Mouse (Mus musculus) kidney, embryonic 15.5 days (tissue): ENCODE data around the gene Adgre4. TPM values are rescaled to one million over a fixed set of nuclear protein-coding genes. Genes with fewer than 3 reads are reported as not detected.
A peak's percentile ranks its signal among the peaks of the same experiment; 100 is the strongest.
"Not testable (repeated sequence)": the region's sequence is repeated elsewhere in the genome, so short reads cannot be mapped to it uniquely, and the experiment has no call there.

Experiments used
- ATAC-seq: fragments of 200-750 bp; cut with Nextera tagmentation; replicated peaks from 2 replicates; pipeline ENCODE4 v1.8.0; 2017; ENCODE audit warnings: moderate TSS enrichment; ENCODE audit not compliant: low FRiP score
- H3K27ac ChIP-seq: fragments of 300-500 bp; sonication (generic); 2 replicates; pipeline ENCODE4 v1.5.1; 2015; ENCODE audit warnings: mild to moderate bottlenecking, inconsistent platforms
- H3K27me3 ChIP-seq: fragments of 300-500 bp; sonication (generic); 2 replicates; pipeline ENCODE4 v1.6.1; 2015; ENCODE audit warnings: inconsistent platforms
- H3K36me3 ChIP-seq: fragments of 300-500 bp; sonication (generic); 2 replicates; pipeline ENCODE4 v1.6.1; 2015; ENCODE audit warnings: inconsistent platforms
- H3K4me1 ChIP-seq: fragments of 300-500 bp; sonication (generic); 2 replicates; pipeline ENCODE4 v1.6.1; 2015; ENCODE audit warnings: inconsistent platforms
- H3K4me2 ChIP-seq: fragments of 300-500 bp; sonication (generic); 2 replicates; pipeline ENCODE4 v1.6.1; 2015; ENCODE audit warnings: moderate library complexity, mild to moderate bottlenecking, inconsistent platforms
- H3K4me3 ChIP-seq: fragments of 300-500 bp; sonication (generic); replicated peaks from 2 replicates; pipeline ENCODE4 v1.5.1; 2015; ENCODE audit warnings: mild to moderate bottlenecking, inconsistent platforms
- H3K9ac ChIP-seq: fragments of 300-500 bp; sonication (generic); 2 replicates; pipeline ENCODE4 v1.6.1; 2015; ENCODE audit warnings: mild to moderate bottlenecking, inconsistent platforms
- H3K9me3 ChIP-seq: fragments of 300-500 bp; sonication (generic); replicated peaks from 2 replicates; pipeline ENCODE4 v1.6.1; 2016; ENCODE audit warnings: inconsistent platforms
- WGBS: fragments of 180-500 bp; shearing (Covaris S2); methylation state at CpG from one replicate; pipeline ENCODE4 v1.1.7; 2015; ENCODE audit warnings: mixed read lengths; 5-methylcytosine and 5-hydroxymethylcytosine counted together
- polyA plus RNA-seq: library from polyadenylated mRNA; unstranded; fragments of >200 nt; fragmentation: Nextera tagmentation; extraction: Ambion mirVana; gene quantifications from 2 replicates; pipeline ENCODE4 v1.2.1, GENCODE M21; 2015

Gene Adgre4
- polyA plus RNA-seq, 1 experiment from 2014 or later, result 0.55 TPM

- H3K4me1 ChIP-seq, result no peaks in the 10 kb centered on the region
- 83% methylated on average over 4 of the region's 4 CpGs for WGBS
- no peak overlapping the region for H3K4me3 ChIP-seq
- no peak for ATAC-seq
- H3K9me3 ChIP-seq, result no peaks in the 10 kb centered on the region
- no peak overlapping the region for H3K9ac ChIP-seq
- H3K27me3 ChIP-seq, result no peaks in the 10 kb centered on the region
- H3K36me3 ChIP-seq, result no peaks in the 10 kb centered on the region
- no peak overlapping the region for H3K27ac ChIP-seq
- H3K4me2 ChIP-seq, result no peak overlapping the region
These were observed 93.3 kb downstream of the Adgre4 start for GRCm38 (mm10) chr17:55843067-55843466.

- Histone ChIP-seq H3K9me3 (no peaks in the 10 kb centered on the region; the same call in 1 of the 2 replicates), H3K27ac (no peak overlapping the region), H3K36me3 (0 out of 2 replicates have a peak, but pooled peaks cover 4% of the 10 kb centered on the region), H3K4me3 (no peak overlapping the region), H3K27me3 (no peaks in the 10 kb centered on the region), H3K4me1 (0 out of 2 replicates have a peak, but pooled peaks cover 8% of the 10 kb centered on the region), H3K9ac (no peak overlapping the region), H3K4me2 (no peak overlapping the region)
- no peak for ATAC-seq
- WGBS, result 90% methylated on average over 4 of the region's 4 CpGs
These were observed 127.4 kb downstream of the Adgre4 start for GRCm38 (mm10) chr17:55877184-55877583.

- under 1% methylated on average over 7 of the region's 8 CpGs for WGBS
- not testable (repeated sequence) for H3K27me3 ChIP-seq, H3K36me3 ChIP-seq, H3K9me3 ChIP-seq, ATAC-seq, H3K4me1 ChIP-seq
- Histone ChIP-seq H3K4me2 (peak overlapping the region; percentile 63), H3K4me3 (peak overlapping the region; percentile 56), H3K27ac (peak overlapping the region; percentile 64; the same call in 1 of the 2 replicates), H3K9ac (peak overlapping the region; percentile 49)
These were observed 128.5 kb downstream of the Adgre4 start for GRCm38 (mm10) chr17:55878282-55878635.

- H3K27ac ChIP-seq, result peak within 1 kb of the TSS; percentile 84
- peak; percentile 100 for ATAC-seq
- peak within 1 kb of the TSS; percentile 56 for H3K4me3 ChIP-seq
- not testable (repeated sequence) for H3K4me1 ChIP-seq, H3K9me3 ChIP-seq, H3K27me3 ChIP-seq, H3K36me3 ChIP-seq
- under 1% methylated on average over 43 of the region's 53 CpGs for WGBS
- peak within 1 kb of the TSS; percentile 63 for H3K4me2 ChIP-seq
- H3K9ac ChIP-seq, result peak within 1 kb of the TSS; percentile 58
These were observed 129.0 kb downstream of the Adgre4 start, which contains the start of gene Zfp119a for GRCm38 (mm10) chr17:55878636-55879369. Zfp119a (minus strand) TSS chr17:55878930.

GRCm38 (mm10) chr17:55883631-55884030 is 133.8 kb downstream of the Adgre4 start:
- no peak overlapping the region for H3K4me2 ChIP-seq
- ATAC-seq, result no peak
- H3K36me3 ChIP-seq, result no peaks in the 10 kb centered on the region
- H3K27ac ChIP-seq, result no peak overlapping the region
- H3K27me3 ChIP-seq, result peaks cover 29% of the 10 kb centered on the region
- no peaks in the 10 kb centered on the region for H3K9me3 ChIP-seq
- H3K9ac ChIP-seq, result no peak overlapping the region
- no peak overlapping the region for H3K4me3 ChIP-seq
- 66% methylated on average over 2 of the region's 2 CpGs for WGBS
- H3K4me1 ChIP-seq, result 0 out of 2 replicates have a peak, but pooled peaks cover 3% of the 10 kb centered on the region

- ATAC-seq, result no peak
- Histone ChIP-seq H3K4me3 (no peak overlapping the region), H3K4me1 (no peaks in the 10 kb centered on the region), H3K36me3 (no peaks in the 10 kb centered on the region), H3K27me3 (peaks cover 31% of the 10 kb centered on the region), H3K4me2 (no peak overlapping the region), H3K27ac (no peak overlapping the region), H3K9me3 (no peaks in the 10 kb centered on the region), H3K9ac (no peak overlapping the region)
- WGBS, result 64% methylated on average over 2 of the region's 2 CpGs
These were observed 135.1 kb downstream of the Adgre4 start for GRCm38 (mm10) chr17:55884912-55885311.

- H3K9me3 ChIP-seq, H3K27me3 ChIP-seq, H3K4me1 ChIP-seq, ATAC-seq: not testable (repeated sequence)
- Histone ChIP-seq H3K36me3 (peaks cover 22% of the 10 kb centered on the region), H3K4me3 (peak overlapping the region; percentile 56), H3K9ac (0 out of 2 replicates have a peak overlapping the region, but pooled peaks have one; percentile 33), H3K4me2 (peak overlapping the region; percentile 60), H3K27ac (peak overlapping the region; percentile 88)
- 10% methylated on average over 6 of the region's 8 CpGs for WGBS
These were observed 142.7 kb downstream of the Adgre4 start for GRCm38 (mm10) chr17:55892406-55892955.

GRCm38 (mm10) chr17:55903087-55903486 is 153.3 kb downstream of the Adgre4 start:
- peaks cover 9% of the 10 kb centered on the region for H3K36me3 ChIP-seq
- peaks cover 10% of the 10 kb centered on the region; the same call in 1 of the 2 replicates for H3K4me1 ChIP-seq
- H3K4me2 ChIP-seq, result no peak overlapping the region
- no peak overlapping the region for H3K4me3 ChIP-seq
- H3K9ac ChIP-seq, result no peak overlapping the region
- peak; percentile 52; the same call in 1 of the 2 replicates for ATAC-seq
- peaks cover 5% of the 10 kb centered on the region for H3K9me3 ChIP-seq
- H3K27me3 ChIP-seq, result no peaks in the 10 kb centered on the region
- H3K27ac ChIP-seq, result peak overlapping the region; percentile 66
- WGBS, result 57% methylated on average over 2 of the region's 2 CpGs

Other genes starting within 250 kb of the Adgre4 start
- gene Vmn2r118, start 124.8 kb upstream of the Adgre4 start, polyA plus RNA-seq, result not detected in 2 replicates
- gene Pot1b, start 37.4 kb upstream of the Adgre4 start, polyA plus RNA-seq, result 9.9 and 10.1 TPM in 2 replicates
- 9.1 and 11.6 TPM in 2 replicates for gene Zfp119a, start 128.9 kb downstream of the Adgre4 start, polyA plus RNA-seq
- 16.0 and 16.8 TPM in 2 replicates for gene Zfp959, start 142.1 kb downstream of the Adgre4 start, polyA plus RNA-seq
- 5.5 and 5.7 TPM in 2 replicates for gene Zfp119b, start 199.5 kb downstream of the Adgre4 start, polyA plus RNA-seq
- 1.8 and 2.4 TPM in 2 replicates for gene Ebi3, start 202.7 kb downstream of the Adgre4 start, polyA plus RNA-seq
- 27.4 and 27.5 TPM in 2 replicates for gene Yju2, start 209.1 kb downstream of the Adgre4 start, polyA plus RNA-seq
- 28.8 and 30.1 TPM in 2 replicates for gene Shd, start 220.5 kb downstream of the Adgre4 start, polyA plus RNA-seq
- gene Fsd1, start 236.5 kb downstream of the Adgre4 start, polyA plus RNA-seq, result 19.7 and 21.7 TPM in 2 replicates